Mouse (Mus musculus) lung, postnatal 25 days (tissue): ENCODE data around the gene Pecr.
"Not testable (repeated sequence)": the region's sequence is repeated elsewhere in the genome, so short reads cannot be mapped to it uniquely, and the experiment has no call there.

Source experiments
- DNase-seq: peaks from one replicate; pipeline ENCODE4 v3.0.0; 2022; ENCODE audit warnings: low spot score

The Pecr gene

DNA sequence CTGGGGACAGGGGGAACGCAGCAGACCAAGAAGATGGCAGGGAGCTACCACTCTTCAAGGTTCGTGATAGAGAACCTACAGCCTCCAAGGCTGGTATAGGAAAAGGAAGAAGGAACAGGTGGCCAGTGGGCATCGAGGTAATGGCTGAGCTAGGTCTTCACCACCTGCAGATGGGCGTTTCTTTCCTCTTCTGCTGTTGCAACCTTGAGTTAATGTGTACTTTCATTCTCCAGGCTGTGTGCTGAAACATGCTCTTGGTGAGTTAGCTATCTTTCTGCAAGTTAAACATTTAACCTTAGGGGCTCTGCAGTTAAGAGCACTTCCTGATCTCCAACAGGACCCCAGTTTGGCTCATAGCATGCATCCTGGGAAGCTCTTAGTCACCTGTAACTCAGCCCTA is 3.8 kb upstream of the Pecr start:
- no peak for DNase-seq

DNA sequence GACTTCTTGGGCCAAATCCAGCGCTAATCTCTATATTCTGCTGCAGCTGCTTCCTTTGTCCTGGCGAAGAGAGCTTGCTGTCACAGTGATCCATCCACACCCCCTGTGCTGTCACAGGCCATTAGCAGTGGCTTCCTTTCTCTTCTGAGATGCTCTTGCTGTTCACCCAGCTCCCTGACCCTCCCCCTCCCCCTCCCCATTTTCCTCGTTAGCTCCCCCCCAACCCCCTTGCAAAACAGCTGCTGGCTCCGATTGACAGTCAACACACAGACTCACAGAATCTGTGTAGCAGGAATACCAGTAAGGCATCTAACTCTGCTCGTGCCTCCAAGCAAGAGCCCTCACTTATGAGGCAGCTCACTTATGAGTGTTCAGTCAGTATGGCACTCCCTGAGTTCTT is 2.8 kb upstream of the Pecr start:
- no peak for DNase-seq

DNA sequence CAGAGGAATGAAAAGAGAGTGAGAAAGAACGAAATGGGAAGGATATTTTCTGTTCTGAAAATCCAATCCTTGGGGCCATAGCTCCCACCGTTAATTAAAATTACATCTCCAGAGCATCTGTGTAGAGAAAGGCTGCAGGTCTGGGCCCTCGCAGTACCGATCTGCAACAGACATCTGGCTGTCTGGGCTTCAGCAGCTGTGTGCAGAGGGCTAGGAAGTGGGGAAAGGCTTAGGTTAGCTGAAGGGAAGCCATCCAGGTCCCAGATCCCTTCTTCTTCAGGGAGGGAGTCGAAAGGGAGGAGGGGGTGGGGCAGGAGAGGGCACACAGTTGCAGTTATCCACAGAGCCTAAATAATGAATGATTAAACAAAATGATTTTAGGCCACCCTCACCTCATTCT is 425 bp upstream of the Pecr start:
- no peak for DNase-seq

DNA sequence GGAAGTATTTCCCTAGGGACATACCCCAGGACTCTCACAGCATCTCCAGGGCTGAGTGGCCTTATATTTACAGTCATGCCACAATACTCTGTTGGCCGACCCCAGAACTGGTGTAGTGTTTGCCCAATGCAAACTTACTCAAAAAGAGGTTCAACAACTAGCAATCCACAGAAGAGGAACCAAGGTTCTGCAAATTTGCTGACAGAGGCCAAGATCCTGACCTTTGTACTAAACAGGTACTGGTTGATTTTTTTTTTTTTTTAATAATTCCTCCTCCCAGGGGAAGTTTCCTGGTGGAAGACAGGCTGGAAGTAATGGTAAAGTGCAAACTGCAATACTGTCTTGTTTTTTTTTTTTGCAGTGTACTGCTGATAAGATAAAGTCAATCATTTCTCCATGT is 1.5 kb downstream of the Pecr start:
- DNase-seq = no peak

DNA sequence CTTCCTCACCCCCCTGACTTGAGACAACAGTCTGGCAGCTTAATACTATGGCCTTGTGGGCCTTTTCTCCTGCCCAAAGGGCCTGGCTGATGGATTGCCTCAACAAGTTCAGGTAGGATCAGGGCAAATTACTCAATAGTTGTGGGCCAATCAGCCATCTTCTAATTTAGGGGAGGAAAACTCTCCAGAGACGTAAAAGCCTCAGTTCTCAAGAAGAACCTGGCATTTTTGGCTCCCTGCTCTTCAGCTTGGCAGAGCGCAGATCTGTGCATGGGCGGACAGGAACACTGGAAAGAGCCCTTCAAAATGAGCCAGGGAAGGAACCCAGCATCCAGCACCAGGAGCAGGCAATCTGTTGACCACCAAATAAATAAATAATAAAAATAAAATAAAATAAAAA is 6.0 kb downstream of the Pecr start:
- DNase-seq = no peak

DNA sequence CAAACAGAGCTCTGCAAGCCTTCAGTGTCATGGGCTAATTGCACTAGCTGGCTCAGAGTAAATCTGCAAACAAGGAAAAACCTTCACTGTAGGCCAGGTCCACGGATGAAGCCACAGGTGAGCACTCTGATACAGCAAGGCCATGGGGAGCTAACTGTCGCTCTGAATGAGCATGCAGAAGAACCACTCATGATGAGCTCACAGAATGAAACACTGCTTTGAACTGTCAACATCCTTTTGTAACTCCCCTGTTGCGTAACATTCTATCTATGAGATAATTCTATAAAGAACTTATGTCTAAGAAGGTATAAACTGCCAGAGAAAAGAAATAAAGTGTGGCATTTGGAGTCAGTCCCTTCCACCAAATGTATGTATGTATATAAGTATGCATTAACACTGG is 21.0 kb downstream of the Pecr start:
- DNase-seq = no peak

DNA sequence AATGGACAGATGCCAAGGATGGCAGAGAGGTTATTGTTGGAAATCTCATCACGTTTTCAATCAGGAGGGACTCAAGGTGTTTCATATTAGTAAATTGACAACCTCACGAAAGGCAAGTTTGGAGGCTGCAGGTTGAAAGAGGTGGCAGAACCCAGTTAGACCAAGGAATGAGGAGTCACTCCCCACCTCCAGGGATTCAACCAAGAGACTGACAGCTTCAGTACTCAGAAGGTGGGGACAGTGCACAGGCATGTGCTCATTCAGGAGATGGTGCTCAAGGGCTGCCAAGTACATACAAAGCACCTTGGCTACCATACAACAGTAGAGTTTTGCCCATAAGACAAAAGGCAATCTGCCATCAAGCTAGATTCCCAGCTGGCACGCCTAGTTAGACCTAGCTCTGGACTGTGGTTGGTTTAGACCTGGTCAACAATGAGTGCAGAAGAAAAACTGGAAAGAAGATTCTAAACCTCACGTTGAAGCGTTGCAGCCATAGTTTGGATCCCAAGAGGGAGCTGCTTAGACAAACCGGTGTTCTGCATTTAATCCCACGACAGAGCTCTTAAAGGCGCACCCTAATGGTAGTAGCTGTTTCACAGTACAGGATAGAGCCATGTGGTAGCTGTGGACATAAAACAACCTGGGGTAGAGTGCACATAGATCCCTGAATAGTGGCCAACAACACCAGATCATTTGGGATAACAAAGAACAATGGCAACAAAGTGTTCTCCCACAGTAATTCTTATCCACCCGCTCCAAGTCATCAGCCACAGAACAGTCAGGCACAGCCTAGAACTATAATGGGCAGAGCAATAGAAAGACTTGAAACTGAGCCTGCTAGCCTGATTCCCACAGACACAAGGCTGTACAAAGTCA is 27.5 kb downstream of the Pecr start:
- DNase-seq = no peak

DNA sequence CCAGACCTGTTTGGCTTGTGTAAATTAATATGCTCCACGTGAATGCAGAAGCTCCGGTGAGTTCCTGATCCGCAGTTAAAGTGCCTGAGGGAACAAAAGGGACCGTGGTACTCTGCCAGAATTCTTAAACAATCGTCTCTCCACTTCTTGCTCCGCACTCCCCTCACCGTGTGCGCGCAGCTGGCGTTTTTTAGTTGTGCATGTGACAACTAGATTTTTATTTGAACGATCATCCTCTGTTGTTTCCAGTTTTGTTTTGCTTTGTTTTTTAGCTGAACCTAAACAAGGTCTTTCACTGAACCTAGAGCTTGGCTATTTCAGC is 28.3 kb downstream of the Pecr start:
- DNase-seq = no peak

DNA sequence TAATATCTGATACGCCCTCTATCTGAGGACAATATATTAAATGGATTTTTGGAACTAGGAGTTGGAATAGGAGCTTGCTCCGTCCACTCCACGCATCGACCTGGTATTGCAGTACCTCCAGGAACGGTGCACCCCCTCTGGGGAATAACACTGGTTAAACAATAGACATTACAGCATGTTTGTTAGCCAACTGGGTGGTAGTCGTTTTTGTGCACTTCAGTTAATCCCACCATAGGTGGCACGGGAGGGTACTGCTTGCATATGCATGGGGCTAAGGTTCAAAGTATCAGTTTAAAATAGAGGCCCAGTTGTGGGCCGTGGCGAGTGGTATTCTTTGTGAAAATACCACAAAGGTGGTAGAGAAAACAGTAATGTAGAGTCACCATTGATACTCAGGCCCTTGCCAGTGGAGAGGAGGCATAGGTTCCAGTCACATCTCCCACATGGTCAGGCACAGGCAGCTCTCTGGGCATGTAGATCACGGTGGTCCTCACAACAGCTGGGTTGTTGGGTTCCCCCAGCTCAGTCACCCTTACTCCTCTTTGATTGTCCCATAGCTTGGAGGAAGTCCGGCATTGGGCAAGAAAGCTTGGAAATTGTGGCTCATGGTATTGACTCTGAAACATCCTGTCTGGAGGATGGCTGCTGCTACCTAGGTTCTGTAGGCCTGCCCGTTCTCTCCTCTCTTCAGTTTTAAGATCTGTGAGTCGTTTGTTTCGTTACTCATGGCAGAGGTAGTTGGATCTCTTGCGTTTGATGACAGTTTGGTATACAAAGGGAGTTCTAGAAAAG is 28.9 kb downstream of the Pecr start:
- DNase-seq = peak; percentile 40

DNA sequence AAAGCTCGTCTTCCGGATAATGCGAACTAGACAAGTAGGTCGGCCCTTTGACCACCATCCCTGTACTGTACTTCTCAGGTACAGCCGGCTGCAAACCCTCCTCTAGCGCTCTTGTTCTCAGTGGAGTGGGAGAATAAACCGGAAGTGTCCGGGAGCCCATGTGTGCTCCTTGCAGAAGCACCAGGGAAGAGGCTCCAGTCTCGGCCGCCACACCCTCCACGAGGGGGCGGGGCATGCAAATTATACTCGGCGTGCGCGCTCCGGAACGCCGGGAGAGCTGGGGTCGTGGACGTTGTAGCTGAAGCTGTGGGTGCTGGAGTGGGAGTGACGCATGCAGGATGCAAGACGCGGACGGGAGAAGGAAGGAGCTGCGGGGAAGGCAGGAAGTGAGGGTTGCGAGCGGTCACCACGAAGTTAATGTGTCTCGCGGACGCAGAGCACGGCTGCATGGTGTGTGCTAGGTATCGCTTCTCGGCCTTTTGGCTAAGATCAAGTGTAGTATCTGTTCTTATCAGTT is 29.5 kb downstream of the Pecr start:
- DNase-seq = peak; percentile 86

DNA sequence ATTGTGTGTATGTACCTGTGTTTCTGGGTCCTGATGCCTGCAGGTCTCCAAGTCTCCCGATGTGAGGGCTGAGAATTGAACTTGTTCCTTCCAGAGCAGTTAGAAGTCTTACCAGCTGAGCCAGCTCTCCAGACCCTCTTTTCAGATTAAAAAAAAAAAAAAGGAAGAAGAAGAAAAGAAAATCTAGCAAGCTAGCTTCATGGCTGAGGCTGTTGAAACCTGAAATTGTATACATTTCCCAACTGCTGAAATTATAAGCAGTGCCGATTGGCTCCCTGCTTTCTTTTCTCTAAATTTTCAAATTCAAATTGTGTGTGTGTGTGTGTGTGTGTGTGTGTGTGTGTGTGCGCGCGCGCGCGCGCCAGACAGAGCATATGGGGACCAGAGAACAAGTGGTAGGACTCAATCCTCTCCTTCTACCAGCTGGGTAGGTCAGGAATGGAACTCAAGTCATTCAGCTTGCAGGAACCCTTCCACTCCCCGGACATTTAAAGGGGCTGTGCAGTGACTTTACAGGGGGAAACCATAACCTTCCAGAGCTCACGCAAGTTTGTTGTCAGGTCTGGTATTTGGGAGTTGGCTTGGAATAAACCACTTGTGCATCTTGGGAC is 30.1 kb downstream of the Pecr start:
- DNase-seq = no peak

DNA sequence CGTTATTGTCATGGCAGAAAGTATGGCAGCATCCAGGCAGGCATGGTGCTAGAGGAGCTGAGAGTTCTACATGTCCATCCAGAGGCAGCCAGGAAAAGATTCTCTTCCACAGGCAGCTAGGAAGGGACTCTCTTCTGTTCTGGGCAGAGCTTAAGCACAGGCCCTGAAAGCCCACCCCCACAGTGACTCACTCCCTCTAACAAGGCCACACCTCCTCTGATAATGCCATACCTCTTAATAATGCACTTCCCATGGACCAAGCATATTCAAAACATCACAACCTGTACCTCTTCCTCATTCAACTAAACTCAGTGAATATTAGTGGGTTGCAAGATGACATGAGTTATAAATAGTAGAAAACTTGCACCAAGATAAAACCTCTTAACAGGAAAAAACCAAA is 32.3 kb downstream of the Pecr start:
- no peak for DNase-seq

DNA sequence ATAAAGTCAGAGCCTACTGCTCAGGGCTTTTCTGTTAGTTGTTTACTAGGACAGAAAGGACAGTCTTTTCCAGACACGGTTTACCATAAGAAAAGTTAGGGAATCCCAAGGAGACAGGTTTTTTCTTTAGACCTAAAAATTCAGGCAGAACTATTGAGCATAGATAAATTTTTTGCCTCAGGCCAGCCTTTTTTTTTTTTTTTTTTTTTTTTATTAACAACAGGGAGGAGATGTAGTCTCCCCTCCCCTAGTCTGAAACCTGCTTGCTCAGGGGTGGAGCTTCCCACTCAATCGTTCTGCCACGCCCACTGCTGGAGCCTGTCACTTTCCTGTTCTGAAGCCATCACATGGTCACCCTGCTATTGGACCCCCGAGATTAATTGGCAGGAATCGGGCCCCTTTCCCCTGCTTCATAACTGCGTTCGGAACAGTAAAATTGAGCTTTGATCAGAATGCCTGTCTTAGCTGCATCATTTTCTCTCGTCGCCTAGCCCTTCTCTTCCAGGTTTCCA is 35.8 kb downstream of the Pecr start:
- not testable (repeated sequence) for DNase-seq

DNA sequence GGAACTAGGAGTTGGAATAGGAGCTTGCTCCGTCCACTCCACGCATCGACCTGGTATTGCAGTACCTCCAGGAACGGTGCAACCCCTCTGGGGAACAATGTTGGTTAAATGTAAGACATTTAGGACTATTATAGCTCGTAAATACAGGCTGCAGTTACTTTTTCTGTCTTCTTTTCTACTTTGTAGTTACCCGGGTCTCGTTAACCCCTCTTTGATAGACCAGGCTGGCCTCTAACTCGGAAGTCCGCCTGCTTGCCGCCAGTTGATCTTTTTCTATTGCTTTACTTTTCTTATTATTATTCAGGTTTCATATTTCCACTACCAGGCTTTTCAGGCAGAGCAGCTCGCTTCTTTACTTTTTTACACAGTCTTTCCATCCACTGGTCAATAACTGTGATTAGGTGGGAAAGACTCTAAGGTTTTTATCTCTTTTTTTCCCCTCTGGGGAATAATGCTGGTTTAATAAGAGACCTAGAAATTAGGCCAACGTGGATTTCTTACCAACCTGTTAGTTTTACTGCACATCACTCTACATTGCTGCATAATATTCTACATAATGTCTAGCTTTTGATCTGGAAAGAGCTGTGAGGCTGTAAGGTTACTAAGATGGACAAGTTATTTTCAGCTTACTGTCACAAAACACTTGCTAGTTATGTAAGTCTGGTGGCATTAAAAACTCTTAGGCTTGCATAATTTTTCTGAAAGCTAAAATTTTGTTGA is 39.6 kb downstream of the Pecr start:
- peak; percentile 24 for DNase-seq

DNA sequence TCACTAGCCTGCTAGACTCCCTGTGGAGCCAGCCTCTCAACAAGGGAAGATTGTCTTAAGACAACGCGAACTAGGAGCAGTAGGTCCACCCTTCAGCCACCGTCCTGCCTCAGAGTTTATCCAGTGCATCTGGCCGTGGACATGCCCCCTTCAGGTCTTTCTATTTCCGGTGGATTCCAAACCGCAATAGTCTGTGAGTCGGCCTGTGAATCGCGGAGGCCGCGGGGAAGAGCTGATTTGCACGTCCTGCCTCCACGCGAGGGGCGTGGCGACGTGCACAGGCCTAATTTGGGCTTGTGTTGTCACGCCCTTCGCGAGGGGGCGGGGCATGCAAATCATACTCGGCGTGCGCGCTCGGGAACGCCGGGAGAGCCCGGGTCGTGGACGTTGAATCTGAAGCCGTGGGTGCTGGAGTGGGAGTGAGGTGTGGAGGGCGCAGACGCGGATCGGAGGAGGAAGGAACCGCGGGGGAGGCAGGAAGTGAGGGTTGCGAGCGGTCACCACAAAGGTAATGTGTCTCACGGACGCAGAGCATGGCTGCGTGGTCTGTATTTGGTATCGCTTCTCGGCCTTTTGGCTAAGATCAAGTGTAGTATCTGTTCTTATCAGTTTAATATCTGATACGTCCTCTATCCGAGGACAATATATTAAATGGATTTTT is 40.3 kb downstream of the Pecr start:
- peak; percentile 94 for DNase-seq

DNA sequence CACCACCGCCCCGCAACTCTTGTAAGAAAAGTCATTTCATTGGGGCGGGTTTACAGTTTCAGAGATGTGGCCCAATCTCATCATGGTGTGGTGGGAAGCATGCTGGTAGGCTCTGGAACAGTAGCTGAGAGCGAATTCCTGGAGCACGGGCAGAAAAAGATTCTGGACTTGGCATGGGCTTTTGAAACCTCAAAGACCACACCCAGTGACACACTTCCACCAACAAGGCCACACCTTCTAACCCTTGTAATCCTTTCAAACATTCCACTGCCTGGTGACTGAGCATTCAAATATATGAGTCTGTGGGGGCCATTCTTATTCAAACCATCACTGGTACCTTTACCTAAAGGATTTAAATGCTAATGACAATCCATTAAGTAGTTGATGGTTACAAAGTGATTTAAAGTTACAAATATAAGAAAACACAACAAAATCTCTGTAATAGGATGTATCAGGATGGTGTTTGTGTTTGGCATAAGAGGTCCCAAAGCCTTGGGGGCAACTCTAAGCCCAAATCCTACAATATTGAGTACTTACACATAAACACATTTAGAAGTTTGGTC is 41.5 kb downstream of the Pecr start:
- no peak for DNase-seq

DNA sequence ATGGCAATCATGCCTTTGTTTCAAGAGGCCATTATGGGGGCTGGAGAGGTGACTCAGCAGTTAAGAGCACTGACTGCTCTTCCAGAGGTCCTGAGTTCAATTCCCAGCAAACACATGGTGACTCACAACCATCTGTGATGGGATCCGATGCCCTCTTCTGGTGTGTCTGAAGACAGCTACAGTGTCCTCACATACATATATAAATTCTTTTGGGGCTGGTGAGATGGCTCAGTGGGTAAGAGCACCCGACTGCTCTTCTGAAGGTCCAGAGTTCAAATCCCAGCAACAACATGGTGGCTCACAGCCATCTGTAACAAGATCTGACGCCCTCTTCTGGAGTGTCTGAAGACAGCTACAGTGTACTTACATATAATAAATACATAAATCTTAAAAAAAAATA is 45.0 kb downstream of the Pecr start:
- DNase-seq = not testable (repeated sequence)

DNA sequence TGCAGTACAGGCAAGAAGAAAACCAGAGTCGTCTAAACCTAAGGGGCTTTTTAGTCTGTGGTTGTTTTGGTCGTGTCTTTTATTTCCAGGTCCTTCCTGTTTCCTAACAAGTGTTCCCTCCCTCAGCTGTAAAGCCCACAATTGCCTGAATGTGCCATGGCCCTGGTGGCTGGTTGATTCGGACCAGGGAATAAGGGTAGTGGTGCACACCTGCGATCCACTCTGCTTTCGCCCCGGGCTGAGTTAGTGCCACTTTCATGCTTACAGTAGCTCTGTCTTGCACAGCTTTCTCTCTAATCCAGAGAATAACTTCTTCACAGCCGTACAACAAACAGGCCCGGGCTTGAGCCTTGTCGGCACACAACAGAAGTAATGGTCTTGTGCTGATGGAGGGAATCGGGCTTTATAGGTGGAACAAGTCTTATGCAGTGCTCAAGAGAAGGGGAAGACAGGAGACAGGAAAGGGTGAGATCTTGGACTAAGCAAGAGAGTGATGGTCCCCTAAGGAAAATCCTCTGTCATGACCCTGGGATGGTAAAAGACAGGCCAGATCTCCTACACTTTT is 46.0 kb downstream of the Pecr start:
- DNase-seq = no peak

DNA sequence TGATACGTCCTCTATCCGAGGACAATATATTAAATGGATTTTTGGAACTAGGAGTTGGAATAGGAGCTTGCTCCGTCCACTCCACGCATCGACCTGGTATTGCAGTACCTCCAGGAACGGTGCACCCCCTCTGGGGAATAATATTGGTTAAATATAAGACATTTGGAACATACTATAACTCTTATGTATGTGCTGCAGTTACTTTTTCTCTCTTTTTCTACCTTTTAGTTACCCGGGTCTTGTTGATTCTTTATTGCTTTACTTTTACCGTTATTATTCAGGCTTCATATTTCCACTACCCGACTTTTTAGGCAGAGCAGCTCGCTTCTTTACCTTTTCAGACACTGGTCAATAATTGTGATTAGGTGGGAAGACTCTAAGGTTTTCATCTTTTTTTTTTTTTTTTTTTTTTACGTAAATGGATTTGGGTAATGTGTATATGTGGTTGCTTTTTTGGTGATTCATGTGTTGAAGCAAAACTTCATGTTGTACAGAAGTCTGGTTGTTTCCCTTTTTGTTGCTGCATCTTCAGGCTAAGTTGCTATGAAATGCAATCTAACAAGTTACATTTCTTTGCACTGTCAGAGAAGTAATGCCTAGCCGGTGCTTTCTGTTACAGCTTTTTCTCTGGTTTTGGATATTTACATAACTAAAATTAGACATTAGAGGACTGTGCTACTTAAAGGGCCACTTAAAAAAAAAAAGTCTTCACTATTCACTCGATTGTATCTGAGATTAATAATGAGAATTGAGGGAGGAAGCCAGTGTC is 46.9 kb downstream of the Pecr start:
- peak; percentile 46 for DNase-seq
